Mouse (Mus musculus) yolk sac, embryonic 10.5 days (tissue): ENCODE measurements around the gene Gal3st3.
"Not testable (repeated sequence)": the region's sequence is repeated elsewhere in the genome, so short reads cannot be mapped to it uniquely, and the experiment has no call there.

Experiments used
- DNase-seq: peaks from one replicate; pipeline ENCODE4 v3.0.0-alpha.2; 2017; ENCODE audit warnings: low spot score

The Gal3st3 gene

DNA sequence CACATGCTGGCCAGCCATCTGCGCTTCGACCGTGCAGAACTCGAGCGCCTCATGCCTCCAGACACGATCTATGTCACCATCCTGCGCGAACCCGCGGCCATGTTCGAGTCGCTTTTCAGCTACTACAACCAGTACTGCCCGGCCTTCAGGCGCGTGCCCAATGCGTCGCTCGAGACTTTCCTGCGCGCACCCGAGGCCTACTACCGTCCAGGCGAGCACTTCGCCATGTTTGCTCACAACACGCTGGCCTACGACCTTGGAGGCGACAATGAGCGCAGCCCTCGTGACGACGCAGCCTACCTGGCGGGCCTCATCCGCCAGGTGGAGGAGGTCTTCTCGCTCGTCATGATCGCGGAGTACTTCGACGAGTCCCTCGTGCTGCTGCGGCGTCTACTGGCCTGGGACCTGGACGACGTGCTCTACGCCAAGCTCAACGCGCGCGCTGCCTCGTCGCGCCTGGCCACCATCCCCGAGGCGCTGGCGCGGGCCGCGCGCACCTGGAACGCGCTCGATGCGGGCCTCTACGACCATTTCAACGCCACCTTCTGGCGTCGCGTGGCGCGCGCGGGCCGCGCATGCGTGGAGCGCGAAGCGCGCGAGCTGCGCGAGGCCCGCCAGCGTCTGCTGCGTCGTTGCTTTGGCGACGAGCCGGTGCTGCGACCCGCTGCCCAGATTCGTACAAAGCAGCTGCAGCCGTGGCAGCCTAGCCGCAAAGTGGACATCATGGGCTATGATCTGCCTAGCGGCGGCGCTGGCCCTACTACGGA lies 9.0 kb downstream of the Gal3st3 start:
- peak; percentile 17 for DNase-seq

DNA sequence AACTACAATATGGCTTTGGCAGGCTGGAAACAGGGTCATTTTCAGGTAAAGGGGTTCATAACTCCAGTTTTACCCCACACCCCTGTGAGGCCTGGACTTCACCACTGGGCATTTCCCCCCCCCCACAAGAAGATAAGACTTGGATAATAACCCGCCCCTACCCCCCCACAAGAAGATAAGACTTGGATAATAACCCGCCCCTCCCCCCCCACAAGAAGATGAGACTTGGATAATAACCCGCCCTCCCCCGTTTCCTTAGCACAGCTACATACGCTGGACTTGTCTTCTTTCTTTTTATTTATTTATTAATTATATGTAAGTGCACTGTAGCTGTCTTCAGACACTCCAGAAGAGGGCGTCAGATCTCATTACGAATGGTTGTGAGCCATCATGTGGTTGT lies 10.9 kb downstream of the Gal3st3 start:
- DNase-seq: no peak

DNA sequence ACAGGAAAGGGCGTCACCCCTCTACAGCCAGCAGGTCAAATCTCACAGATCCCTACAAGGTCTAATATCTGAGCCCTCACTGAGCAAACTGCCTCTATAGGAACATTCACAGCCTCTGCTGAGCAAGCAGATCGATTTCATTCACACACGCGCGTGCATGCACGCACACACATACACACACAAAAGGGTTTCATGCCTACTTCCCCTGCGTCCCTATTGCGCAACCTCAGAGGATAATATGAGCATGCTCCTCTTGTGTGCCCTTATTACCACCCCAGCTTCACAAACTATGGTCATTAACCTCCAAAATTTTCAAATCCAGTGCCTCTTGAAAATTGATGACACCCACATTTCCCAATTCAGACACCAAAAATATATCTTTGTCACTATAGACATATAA lies 15.1 kb downstream of the Gal3st3 start:
- no peak for DNase-seq

DNA sequence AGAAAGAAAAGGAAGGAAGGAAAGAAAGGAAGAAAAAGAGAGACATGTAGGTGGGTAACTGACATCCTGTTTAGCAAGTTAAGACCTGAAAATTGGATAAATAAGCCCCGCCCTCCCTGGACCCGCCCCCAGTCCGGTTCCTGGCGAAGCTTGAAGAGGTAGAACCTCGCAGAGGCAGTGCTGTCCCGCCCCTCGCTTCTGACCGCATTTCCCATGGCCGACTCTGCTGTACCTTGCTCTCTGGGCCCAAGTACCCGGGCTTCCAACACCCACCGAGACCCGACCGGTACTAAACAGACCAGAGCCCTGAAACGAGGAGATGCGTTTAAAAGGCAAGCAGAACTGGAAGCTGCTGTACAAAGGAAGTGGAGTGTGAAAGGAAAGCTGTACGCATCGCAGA lies 25.7 kb downstream of the Gal3st3 start:
- no peak for DNase-seq

DNA sequence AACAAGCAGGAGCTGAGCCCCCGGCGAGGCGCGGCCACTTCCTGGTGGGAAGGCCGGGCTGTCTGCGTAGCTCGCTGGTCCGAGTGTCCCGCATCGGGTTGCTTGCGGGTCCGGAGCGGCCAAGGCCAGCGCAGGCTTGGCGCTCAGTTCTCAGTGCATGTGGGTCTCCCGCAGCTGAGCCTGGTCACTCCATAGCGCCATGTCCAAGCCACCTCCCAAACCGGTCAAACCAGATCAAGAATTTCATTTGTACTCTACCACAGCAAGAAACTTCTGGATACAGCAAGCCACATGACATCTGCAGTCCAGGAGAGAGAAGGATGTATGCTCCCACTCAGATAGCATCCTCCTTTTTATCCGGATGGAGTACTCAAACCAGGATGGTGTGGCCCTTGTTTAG lies 29.8 kb downstream of the Gal3st3 start:
- DNase-seq: no peak

DNA sequence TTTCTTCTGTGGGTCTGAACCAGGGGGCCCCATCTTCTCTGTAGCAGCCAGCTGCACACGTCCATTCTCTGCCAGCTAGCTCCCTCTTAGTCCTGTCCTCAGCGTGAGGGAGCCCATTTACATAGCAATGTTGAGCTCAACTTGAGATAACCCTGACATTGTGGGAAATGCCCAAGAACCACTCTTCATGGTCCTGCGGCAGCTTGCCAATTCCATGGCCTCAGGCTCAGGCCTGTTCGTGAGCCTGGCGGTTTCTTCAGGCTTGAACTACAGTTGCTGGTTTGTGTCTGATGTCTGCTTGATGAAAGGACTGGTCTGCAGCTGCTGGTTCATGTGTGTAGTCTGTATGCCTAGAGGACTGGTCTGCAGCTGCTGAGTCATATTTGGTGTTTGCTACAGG lies 36.6 kb downstream of the Gal3st3 start:
- DNase-seq: no peak

DNA sequence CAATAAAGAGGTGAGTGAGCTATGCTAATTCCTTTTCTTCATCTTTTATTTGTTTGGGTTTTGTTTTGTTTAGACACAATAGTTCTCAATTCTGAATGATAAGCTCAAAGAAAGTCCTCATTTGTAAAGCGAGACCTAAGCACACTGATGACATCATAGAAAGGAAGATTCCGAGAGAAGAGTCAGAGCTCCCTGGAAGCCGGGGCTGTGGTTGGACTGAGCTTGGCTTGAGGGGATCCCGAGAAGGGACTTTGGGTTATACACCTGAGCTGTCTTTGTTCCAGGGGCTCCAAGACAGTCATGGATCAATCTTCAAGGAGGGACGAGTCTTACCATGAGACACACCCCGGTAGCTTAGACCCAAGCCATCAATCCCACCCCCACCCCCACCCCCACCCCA lies 37.3 kb downstream of the Gal3st3 start, which contains the start of gene Catsper1:
TSS of gene Catsper1 (plus strand) at position 301 of the 400 bp plus-strand sequence.
- DNase-seq: no peak

DNA sequence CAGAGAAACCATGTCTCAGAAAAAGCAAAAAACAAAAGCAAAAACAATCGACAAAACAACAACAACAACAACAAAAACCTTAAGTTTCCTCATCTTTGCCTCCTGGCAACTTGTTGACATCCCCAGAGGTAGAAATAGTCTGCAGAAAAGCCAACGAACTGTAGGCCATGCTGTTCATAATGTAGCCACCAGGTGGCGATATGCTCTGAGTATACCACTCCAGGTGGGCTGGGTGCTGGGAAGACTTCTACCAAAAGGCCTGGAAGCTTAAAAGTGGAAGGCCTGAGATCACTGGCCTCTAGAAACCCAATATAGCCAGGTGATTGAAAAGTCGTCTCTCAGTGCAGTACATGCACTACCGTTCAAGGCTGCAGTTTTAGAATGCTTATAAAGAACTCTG lies 39.8 kb downstream of the Gal3st3 start:
- peak; percentile 47 for DNase-seq

DNA sequence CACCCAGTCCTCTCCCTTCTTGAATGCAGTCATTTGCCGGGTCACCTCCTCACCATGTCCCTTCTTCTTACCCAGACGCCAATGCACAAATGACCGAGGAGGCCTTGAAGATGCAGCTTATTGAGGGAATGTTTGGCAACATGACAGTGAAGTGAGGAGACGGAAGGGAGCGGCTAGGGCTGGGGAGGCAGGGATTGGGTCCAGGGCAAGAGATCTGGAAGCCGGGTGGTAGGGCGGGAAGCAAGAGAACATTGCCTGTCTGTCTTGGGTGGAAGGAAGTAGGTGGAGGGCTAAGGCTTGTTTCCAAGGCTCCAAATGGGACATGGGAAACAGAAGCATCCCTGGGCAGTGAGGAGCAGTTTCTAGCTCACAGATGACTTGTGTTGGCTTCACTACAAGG lies 43.2 kb downstream of the Gal3st3 start:
- no peak for DNase-seq

DNA sequence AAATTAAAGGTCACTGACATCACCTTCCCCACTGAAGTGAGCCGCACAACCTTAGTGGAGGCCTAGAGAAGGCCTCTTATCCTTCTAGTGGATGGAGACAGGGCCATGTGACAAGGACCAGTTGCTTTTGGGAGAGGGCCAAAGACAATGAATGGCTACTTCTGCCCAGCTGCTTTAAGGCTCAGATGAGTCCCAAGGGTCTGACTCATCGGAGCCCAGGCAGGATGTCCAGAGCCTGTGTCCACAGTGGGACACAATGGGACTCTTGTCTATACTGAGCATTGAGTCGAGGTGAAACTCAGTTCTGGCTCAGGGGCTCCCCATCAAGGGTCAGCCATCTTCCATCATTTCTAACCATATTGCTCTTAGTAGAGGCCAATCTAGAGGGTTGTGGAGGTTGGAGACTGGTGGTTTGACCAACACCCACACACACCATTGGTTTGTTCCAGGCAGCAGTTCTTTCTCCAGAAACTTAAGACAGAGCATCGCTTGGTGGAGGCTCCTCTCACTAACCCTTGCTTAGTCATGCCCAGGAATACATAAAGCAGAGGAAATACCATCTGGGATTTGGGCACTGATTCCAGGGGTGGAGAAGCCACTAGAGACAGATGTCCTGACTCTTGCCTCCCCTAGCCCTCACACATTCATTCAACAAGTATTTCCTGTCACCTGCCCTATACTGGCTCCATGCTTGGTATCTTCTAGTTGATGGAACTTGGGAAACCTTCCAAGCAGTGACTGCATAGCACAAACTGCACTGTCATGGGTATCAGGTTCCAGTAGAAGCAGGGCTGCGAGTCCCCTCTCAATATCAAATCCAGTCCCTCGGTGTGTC lies 47.4 kb downstream of the Gal3st3 start:
- no peak for DNase-seq

DNA sequence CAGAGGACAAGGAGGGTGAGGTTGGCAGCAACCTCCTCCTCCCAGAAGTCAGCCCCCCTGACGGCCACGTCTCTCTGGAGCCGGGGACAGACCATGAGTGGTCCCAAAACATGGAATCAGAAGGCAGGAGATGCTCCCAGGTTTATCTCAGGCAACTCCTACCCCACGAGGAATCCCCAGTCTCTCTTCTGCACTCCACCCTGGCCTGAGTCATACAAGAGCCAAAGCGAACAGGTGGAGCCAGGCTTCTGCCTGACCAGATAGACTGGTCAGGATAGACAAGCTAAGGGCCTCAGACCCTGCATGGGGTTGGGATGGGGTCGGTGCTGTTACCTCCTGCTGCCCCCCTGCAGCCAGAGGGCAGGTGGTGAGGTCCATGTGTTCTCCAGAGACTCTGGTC lies 49.9 kb downstream of the Gal3st3 start:
- no peak for DNase-seq

DNA sequence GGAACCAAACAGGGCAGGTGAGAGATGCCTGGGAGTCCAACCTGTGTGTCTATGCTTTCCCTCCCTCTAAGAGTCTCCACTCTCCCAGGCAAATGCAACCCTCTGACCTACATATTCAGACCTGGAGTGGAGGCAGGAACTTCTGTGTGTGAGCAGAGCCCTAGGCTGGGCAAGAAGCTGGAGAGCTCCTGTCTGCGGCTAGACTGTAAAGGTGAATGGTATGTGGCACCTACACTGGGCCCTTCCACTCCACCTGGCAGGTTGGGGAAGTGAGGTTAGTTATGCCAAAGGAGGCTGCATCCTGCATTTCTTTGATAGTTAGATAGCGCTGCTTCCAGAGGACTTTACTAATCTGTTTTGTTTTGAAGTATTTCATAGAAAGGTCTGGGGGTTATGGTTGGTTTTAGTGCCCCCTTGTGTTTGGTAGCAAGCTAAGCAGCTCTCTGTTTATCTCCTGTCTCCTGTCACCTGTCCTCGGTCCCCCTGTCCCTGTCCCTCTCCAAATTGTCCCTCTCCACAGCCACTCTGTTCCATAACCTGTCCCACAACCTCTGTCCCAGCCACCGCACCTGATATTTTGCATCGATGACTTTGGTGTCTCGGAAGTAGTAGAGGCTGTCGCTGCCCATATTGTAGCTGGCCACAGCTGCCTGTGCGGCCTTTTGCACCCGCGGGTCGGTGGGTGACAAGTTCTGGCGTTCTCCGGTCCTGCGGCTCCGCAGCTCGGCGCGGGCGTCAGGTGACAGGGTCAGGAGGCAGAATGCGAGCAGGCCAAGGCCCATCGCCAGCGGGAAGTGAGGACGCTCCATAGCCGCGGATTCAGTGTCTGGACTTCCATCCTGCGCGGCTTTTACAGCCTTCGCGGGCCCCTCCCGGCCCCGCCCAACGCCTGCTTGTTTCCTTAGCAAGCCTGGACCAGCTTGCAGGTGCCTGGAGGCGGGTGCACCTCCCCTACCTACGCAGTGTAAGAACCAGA lies 50.7 kb downstream of the Gal3st3 start:
- DNase-seq: peak; percentile 44

DNA sequence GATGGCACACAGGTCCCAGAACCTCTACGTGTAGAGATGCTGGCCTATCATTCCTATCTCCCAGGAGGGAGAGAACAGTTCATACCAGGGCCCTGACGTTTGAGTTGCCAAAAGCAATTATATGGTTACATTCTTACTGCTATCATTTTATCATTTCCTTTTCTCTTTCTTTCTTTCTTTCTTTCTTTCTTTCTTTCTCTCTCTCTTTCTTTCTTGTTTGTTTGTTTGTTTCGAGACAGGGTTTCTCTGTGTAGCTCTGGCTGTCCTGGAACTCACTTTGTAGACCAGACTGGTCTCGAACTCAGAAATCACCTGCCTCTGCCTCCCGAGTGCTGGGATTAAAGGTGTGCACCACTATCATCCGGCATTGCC lies 51.4 kb downstream of the Gal3st3 start, which contains the start of gene Cst6:
TSS of gene Cst6 (minus strand) at position 73 of the 372 bp plus-strand sequence.
- not testable (repeated sequence) for DNase-seq

DNA sequence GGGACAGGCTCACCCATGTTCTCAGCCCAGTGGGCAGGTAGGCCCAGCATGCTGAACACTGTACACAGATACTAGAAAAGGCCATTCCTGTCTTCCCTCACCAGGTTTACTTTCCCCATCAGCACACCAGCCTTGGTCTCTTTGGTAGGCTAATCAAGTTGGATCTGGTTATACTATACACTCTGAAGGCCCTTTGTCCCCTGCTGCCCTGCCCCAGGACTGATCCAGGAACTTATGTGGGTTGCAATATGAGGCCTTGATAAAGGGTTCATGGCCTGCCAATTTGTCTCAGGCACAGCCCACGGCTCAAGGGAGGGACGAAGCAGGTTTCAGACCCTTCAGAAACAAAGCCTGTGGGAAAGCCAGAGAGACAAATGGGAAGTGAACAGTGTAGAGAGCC lies 55.5 kb downstream of the Gal3st3 start:
- no peak for DNase-seq

DNA sequence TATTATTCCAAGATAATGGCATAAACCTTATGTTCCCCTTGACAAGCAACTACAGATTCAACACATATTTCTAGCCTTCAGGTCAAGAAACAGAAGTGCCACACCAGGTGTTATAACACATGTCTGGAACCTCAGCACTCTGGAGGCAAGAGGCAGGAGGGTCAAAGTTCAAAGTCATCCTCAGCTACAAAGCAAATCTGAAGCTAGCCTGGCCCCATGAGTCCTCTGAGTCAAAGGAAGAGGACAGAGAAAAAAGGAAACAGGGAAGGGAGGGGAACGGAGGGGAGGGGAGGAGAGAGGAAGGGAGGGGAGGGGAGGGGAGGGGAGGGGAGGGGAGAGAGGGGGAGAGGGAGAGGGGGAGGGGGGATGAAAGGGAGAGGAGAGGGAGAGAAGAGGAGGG lies 57.9 kb downstream of the Gal3st3 start:
- peak; percentile 46 for DNase-seq
